Mouse (Mus musculus) embryonic facial prominence, embryonic 12.5 days (tissue): ENCODE data around the gene Tsc1. TPM values are rescaled to one million over a fixed set of nuclear protein-coding genes. Genes with fewer than 3 reads are reported as not detected.

ENCODE experiments used
- microRNA-seq: library from miRNA; unstranded; fragments of <30 nt; microRNA quantifications from one replicate; pipeline ENCODE4, GENCODE M21; 2017
- polyA plus RNA-seq: library from polyadenylated mRNA; unstranded; fragments of >200 nt; fragmentation: Nextera tagmentation; extraction: Ambion mirVana; gene quantifications from 2 replicates; pipeline ENCODE4 v1.2.1, GENCODE M21; 2016

The Tsc1 gene
- polyA plus RNA-seq, 1 experiment from 2014 or later = 25.3 TPM

Small RNA genes lying within 50 kb of the gene (microRNA-seq; reads per million reads assigned to microRNA genes)
- not detected for gene Gm22824
- 0.91 reads per million for gene Mir3088

Other genes starting within 250 kb of the Tsc1 start
- 7.2 TPM in 2 replicates for gene Ppp1r26, start 194.4 kb upstream of the Tsc1 start, polyA plus RNA-seq
- gene 1700007K13Rik, start 174.9 kb upstream of the Tsc1 start, polyA plus RNA-seq = 0.69 and 1.2 TPM in 2 replicates
- 57.5 and 61.8 TPM in 2 replicates for gene Mrps2, start 173.2 kb upstream of the Tsc1 start, polyA plus RNA-seq
- gene Gbgt1, start 144.3 kb upstream of the Tsc1 start, polyA plus RNA-seq = 0.36 TPM in 1 of 2 replicates, not detected in the other
- gene Gm10134, start 135.1 kb upstream of the Tsc1 start, polyA plus RNA-seq = 0.87 TPM in 1 of 2 replicates, not detected in the other
- 64.1 and 66.1 TPM in 2 replicates for gene Ralgds, start 128.1 kb upstream of the Tsc1 start, polyA plus RNA-seq
- not detected in 2 replicates for gene Cel, start 77.8 kb upstream of the Tsc1 start, polyA plus RNA-seq
- gene Gtf3c5, start 57.5 kb upstream of the Tsc1 start, polyA plus RNA-seq = 52.4 and 53.6 TPM in 2 replicates
- gene Gfi1b, start 19.2 kb upstream of the Tsc1 start, polyA plus RNA-seq = 0.97 and 1.0 TPM in 2 replicates
- 0.57 and 1.0 TPM in 2 replicates for gene Spaca9, start 58.5 kb downstream of the Tsc1 start, polyA plus RNA-seq
- 0.80 and 0.97 TPM in 2 replicates for gene Ak8, start 58.9 kb downstream of the Tsc1 start, polyA plus RNA-seq
- gene Gtf3c4, start 199.1 kb downstream of the Tsc1 start, polyA plus RNA-seq = 30.3 and 31.1 TPM in 2 replicates
- gene Ddx31, start 199.2 kb downstream of the Tsc1 start, polyA plus RNA-seq = 17.9 and 21.3 TPM in 2 replicates